In the genomic region with DNA sequence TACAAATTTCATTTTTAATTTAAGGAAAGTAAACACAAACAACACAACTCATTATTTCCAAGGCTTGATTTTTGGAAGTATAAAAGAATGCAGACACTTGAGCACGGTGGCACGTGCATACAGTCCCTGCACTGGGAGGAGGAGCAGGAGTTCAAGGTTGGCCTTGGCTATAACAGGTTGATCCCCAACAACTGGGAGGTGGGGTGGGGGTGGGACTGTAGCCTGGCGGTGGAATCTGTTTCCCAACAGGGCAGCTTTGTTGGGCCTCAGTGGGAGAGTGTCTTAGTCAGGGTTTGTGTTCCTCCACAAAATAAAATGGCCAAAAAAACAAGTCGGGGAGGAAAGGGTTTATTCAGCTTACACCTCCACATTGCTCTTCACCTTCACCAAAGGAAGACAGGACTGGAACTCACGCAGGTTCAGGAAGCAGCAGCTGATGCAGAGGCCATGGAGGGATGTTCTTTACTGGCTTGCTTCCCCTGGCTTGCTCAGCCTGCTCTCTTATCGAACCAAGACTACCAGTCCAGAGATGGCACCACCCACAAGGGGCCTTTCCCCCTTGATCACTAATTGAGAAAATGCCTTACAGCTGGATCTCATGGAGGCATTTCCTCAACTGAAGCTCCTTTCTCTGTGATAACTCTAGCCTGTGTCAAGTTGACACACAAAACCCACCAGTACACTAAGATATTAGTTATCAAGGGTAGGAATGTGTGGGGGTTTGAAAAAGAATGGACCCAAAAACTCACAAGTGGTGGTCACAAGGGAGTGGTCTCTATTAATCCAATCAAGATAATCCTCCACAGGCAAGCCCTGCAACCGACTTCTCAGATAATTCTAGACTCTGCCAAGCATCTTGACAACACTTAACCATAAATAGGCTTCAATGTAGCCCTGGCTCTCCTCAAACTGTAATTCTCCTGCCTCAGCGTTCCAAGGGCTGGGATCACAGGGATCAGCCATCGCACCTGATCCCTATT, we compare ENCODE assay signal across 15 mouse cellular contexts. TPM values are rescaled to one million over a fixed set of nuclear protein-coding genes. Genes with fewer than 3 reads are reported as not detected.
DNase-seq lines count a peak whose midpoint lies in the region; ATAC-seq and TF ChIP-seq lines count a peak whose summit lies in the region.
"Had no signal": no experiment of that assay in that cellular context is flagged by ENCODE, and none has a peak within 500 bp of the region (broad histone marks: within the 10 kb centered on the region; RNA-seq: fewer than 3 reads in every experiment).

No protein-coding gene starts in this region.

- intact Hi-C loops in heart, postnatal 10 days (cut with DNase I): loop anchor here (10.0 kb wide), 1 partner anchor 848 kb away; no protein-coding TSS in a partner anchor

- no peak for TF ChIP-seq RAD21 in MEL (IDR thresholded peaks at IDR 0.05; ENCODE audit: low read depth, low read length)

- H3K36me3 ChIP-seq in megakaryocyte, embryonic 14.5 days (replicated peaks; ENCODE audit: low read length): peaks cover 66% of the 10 kb centered on the region
- peaks cover 18 to 33% of the 10 kb centered on the region in 2 experiments for H3K36me3 ChIP-seq in MEL (ENCODE audit: control insufficient read depth in 1 of 2, insufficient read depth in 2 of 2, low read length in 2 of 2)
- peaks cover 51% of the 10 kb centered on the region for H3K36me3 ChIP-seq in embryonic facial prominence, embryonic 13.5 days
- peaks cover 28% of the 10 kb centered on the region for H3K36me3 ChIP-seq in liver, embryonic 16.5 days (ENCODE audit: control insufficient read depth, insufficient read depth)

- H3K9me3 ChIP-seq in megakaryocyte, embryonic 14.5 days: no peaks in the 10 kb centered on the region
- H3K9me3 ChIP-seq in MEL (replicated peaks; ENCODE audit: insufficient read depth, low read length): no peaks in the 10 kb centered on the region
- H3K9me3 ChIP-seq in embryonic facial prominence, embryonic 13.5 days: no peaks in the 10 kb centered on the region
- no peaks in the 10 kb centered on the region for H3K9me3 ChIP-seq in liver, embryonic 16.5 days (replicated peaks; ENCODE audit: control insufficient read depth, low read length)
- H3K9me3 ChIP-seq: heart, embryonic 12.5 days; neural tube, embryonic 12.5 days had no signal

- H3K4me1 ChIP-seq in megakaryocyte, embryonic 14.5 days: peaks cover 31% of the 10 kb centered on the region
- peaks cover 2 to 23% of the 10 kb centered on the region in 2 experiments; a peak in 3 of 4 replicates for H3K4me1 ChIP-seq in MEL (ENCODE audit: control insufficient read depth in 1 of 2, insufficient read depth in 2 of 2, low read length in 2 of 2)
- peaks cover 27% of the 10 kb centered on the region for H3K4me1 ChIP-seq in embryonic facial prominence, embryonic 13.5 days
- peaks cover 29% of the 10 kb centered on the region for H3K4me1 ChIP-seq in liver, embryonic 16.5 days (ENCODE audit: control insufficient read depth, low read depth, low read length)

- peak overlapping the region; percentile 74 for H3K4me2 ChIP-seq in embryonic facial prominence, embryonic 13.5 days
- peak overlapping the region; percentile 82 for H3K4me2 ChIP-seq in liver, embryonic 16.5 days (ENCODE audit: low read depth, low read length)

- no peak; a peak in 1 of 4 replicates for TF ChIP-seq POLR2A in MEL (IDR thresholded peaks at IDR 0.05; ENCODE audit: control insufficient read depth in 1 of 2, insufficient read depth in 1 of 2, low read depth in 1 of 2, low read length in 2 of 2, poor library complexity in 1 of 2)

- TF ChIP-seq CTCF in MEL (IDR thresholded peaks at IDR 0.05 in 2 of 3, conservative IDR thresholded peaks at IDR 0.05 in 1 of 3; ENCODE audit: control insufficient read depth in 1 of 3, insufficient read depth in 1 of 3, low read depth in 2 of 3, low read length in 3 of 3, poor library complexity in 1 of 3, severe bottlenecking in 1 of 3): no peak

- peak overlapping the region; percentile 95 for H3K9ac ChIP-seq in MEL (ENCODE audit: control insufficient read depth, low read depth, low read length, poor library complexity, severe bottlenecking)
- H3K9ac ChIP-seq in embryonic facial prominence, embryonic 13.5 days: no peak overlapping the region
- H3K9ac ChIP-seq in liver, embryonic 16.5 days (ENCODE audit: low read depth, low read length): peak overlapping the region; percentile 92
- H3K9ac ChIP-seq: heart, embryonic 12.5 days had no signal

- H3K27ac ChIP-seq in MEL (ENCODE audit: control insufficient read depth, low read depth, low read length): peak overlapping the region; percentile 79
- no peak overlapping the region for H3K27ac ChIP-seq in embryonic facial prominence, embryonic 13.5 days
- peak overlapping the region; percentile 92 for H3K27ac ChIP-seq in liver, embryonic 16.5 days (ENCODE audit: low read length)
- H3K27ac ChIP-seq: hindbrain, postnatal 0 days; neural tube, embryonic 12.5 days had no signal

- DNase-seq in MEL (ENCODE audit: low read depth, low spot score): peak; percentile 58
- DNase-seq in adrenal gland, adult 2 months: no peak
- DNase-seq in embryo, embryonic 11 days: no peak
- DNase-seq in heart, postnatal 10 days: no peak
- DNase-seq: adrenal gland, adult 8-10 months; kidney, postnatal 4 days; lung, postnatal 4 days; thymus, postnatal 14 days had no signal

- TF ChIP-seq EP300 in MEL (IDR thresholded peaks at IDR 0.05; ENCODE audit: low read depth in 1 of 2, low read length in 2 of 2): peak in 1 of 2 experiments; percentile 6; a peak in 2 of 4 replicates

- peaks cover 28% of the 10 kb centered on the region for H3K79me2 ChIP-seq in MEL (ENCODE audit: control insufficient read depth, insufficient read depth, low read length, poor library complexity)

- ATAC-seq in megakaryocyte, adult 5-6 weeks (ENCODE audit: poor library complexity, severe bottlenecking): no peak
- ATAC-seq in embryonic facial prominence, embryonic 13.5 days (ENCODE audit: insufficient number of reproducible peaks, insufficient read depth, low FRiP score, low TSS enrichment, low read depth): no peak
- peak; percentile 14; the same call in 1 of the 2 replicates for ATAC-seq in liver, embryonic 16.5 days (ENCODE audit: low read depth)
- ATAC-seq: hindbrain, postnatal 0 days had no signal

- no peaks in the 10 kb centered on the region for H3K27me3 ChIP-seq in megakaryocyte, embryonic 14.5 days (replicated peaks)
- no peaks in the 10 kb centered on the region for H3K27me3 ChIP-seq in MEL (ENCODE audit: control insufficient read depth in 1 of 2, insufficient read depth in 2 of 2, low read length in 2 of 2)
- no peaks in the 10 kb centered on the region for H3K27me3 ChIP-seq in embryonic facial prominence, embryonic 13.5 days
- H3K27me3 ChIP-seq in liver, embryonic 16.5 days (ENCODE audit: control insufficient read depth, insufficient read depth, low read depth, low read length): no peaks in the 10 kb centered on the region
- H3K27me3 ChIP-seq: heart, embryonic 12.5 days; neural tube, embryonic 12.5 days had no signal

- WGBS in embryonic facial prominence, embryonic 13.5 days: 61% methylated on average over 9 of the region's 9 CpGs
- WGBS in liver, embryonic 16.5 days (ENCODE audit: insufficient replicate concordance): 38% methylated on average over 9 of the region's 9 CpGs

- H3K4me3 ChIP-seq in megakaryocyte, embryonic 14.5 days (replicated peaks): peak overlapping the region; percentile 59
- H3K4me3 ChIP-seq in MEL (ENCODE audit: control insufficient read depth in 1 of 2, insufficient read depth in 1 of 2, low read depth in 2 of 2, low read length in 2 of 2): peak overlapping the region; percentile 9 to 71
- no peak overlapping the region for H3K4me3 ChIP-seq in embryonic facial prominence, embryonic 13.5 days
- peak overlapping the region; percentile 88 for H3K4me3 ChIP-seq in liver, embryonic 16.5 days (ENCODE audit: low read depth, low read length)

TF ChIP-seq in MEL, 35 proteins besides CTCF, POLR2A, EP300 and RAD21 (continues in another document):
- TF ChIP-seq MAX (IDR thresholded peaks at IDR 0.05; ENCODE audit: low read length) (no peak), UBTF (IDR thresholded peaks at IDR 0.05; ENCODE audit: borderline replicate concordance, insufficient read depth, low read depth, low read length) (no peak), KAT2A (conservative IDR thresholded peaks at IDR 0.05; ENCODE audit: low read depth, low read length) (no peak), MYB (IDR thresholded peaks at IDR 0.05; ENCODE audit: low read depth, low read length) (no peak), JUND (IDR thresholded peaks at IDR 0.05; ENCODE audit: low read depth, low read length) (no peak), GATA1 (IDR thresholded peaks at IDR 0.05; ENCODE audit: low read depth, low read length) (no peak), POLR2AphosphoS5 (IDR thresholded peaks at IDR 0.05; ENCODE audit: borderline replicate concordance, low read depth, low read length) (no peak), ZMIZ1 (IDR thresholded peaks at IDR 0.05; ENCODE audit: low read depth, low read length) (no peak), ETS1 (IDR thresholded peaks at IDR 0.05; ENCODE audit: low read depth, low read length) (no peak)

RNA-seq across cellular contexts. Expression of gene 6030458C11Rik, which starts 1.7 kb away (rescaled TPM):
- 2.2 and 2.7 TPM in 2 replicates for polyA plus RNA-seq in megakaryocyte, embryonic 14.5 days (2012; ENCODE audit: insufficient read depth, low replicate concordance)
- 8.1 and 9.1 TPM in 2 replicates for total RNA-seq in megakaryocyte, adult 5-6 weeks (2015)
- 13.4 and 16.0 TPM in 2 replicates for total RNA-seq in megakaryocyte, adult 5-6 weeks (2017)
- total RNA-seq in MEL (2012; rRNA removed): 16.7 and 21.9 TPM in 2 replicates
- 10 to 100 TPM in 1 of 2 experiments, not detected in 1; 25.7 TPM for polyA plus RNA-seq in MEL (2012; ENCODE audit: insufficient read depth in 1 of 2, insufficient read length in 2 of 2, low read depth in 1 of 2, low replicate concordance in 2 of 2, missing spikeins in 1 of 2)
- polyA plus RNA-seq in embryonic facial prominence, embryonic 13.5 days (2015; fragmentation: Nextera tagmentation; extraction: Ambion mirVana): 53.2 and 55.4 TPM in 2 replicates
- polyA plus RNA-seq in liver, embryonic 16.5 days (2015; fragmentation: Nextera tagmentation; extraction: Ambion mirVana): 24.0 and 25.1 TPM in 2 replicates
- total RNA-seq in adrenal gland, adult 2 months (2021): 10 to 100 TPM; 11.5 to 13.9 TPM
- 8.8 and 10.8 TPM in 2 replicates for polyA plus RNA-seq in adrenal gland, adult 2 months (2012; rRNA removed)
- total RNA-seq in heart, postnatal 10 days (2021): 10 to 100 TPM; 14.7 to 16.6 TPM

RNA-seq across cellular contexts. Expression of gene Drosha, which starts 1.9 kb away (rescaled TPM):
- 31.5 and 43.1 TPM in 2 replicates for polyA plus RNA-seq in megakaryocyte, embryonic 14.5 days (2012; ENCODE audit: insufficient read depth, low replicate concordance)
- total RNA-seq in megakaryocyte, adult 5-6 weeks (2015): 14.7 and 16.7 TPM in 2 replicates
- 10.8 and 11.0 TPM in 2 replicates for total RNA-seq in megakaryocyte, adult 5-6 weeks (2017)
- total RNA-seq in MEL (2012; rRNA removed): 42.0 and 43.3 TPM in 2 replicates
- polyA plus RNA-seq in MEL (2012; ENCODE audit: insufficient read depth in 1 of 2, insufficient read length in 2 of 2, low read depth in 1 of 2, low replicate concordance in 2 of 2, missing spikeins in 1 of 2): 100 to 1,000 TPM in 1 of 2 experiments, 10 to 100 TPM in 1; 96.9 to 482 TPM
- polyA plus RNA-seq in embryonic facial prominence, embryonic 13.5 days (2015; fragmentation: Nextera tagmentation; extraction: Ambion mirVana): 46.5 and 54.2 TPM in 2 replicates
- 10.5 and 10.9 TPM in 2 replicates for polyA plus RNA-seq in liver, embryonic 16.5 days (2015; fragmentation: Nextera tagmentation; extraction: Ambion mirVana)
- 10 to 100 TPM; 34.3 to 39.5 TPM for total RNA-seq in adrenal gland, adult 2 months (2021)
- polyA plus RNA-seq in adrenal gland, adult 2 months (2012; rRNA removed): 14.0 TPM in 2 replicates
- 10 to 100 TPM; 31.2 to 33.5 TPM for total RNA-seq in heart, postnatal 10 days (2021)
